Mouse (Mus musculus) brain, adult 2 months (tissue): ENCODE measurements at regions not wholly inside any gene's neighbourhood (a gene's known extent, or its start where the extent isn't known, plus 50 kb on each side); places are given as distances from the start of the nearest gene placed in this dataset.
A peak's percentile ranks its signal among the peaks of the same experiment; 100 is the strongest.
"Not testable (repeated sequence)": the region's sequence is repeated elsewhere in the genome, so short reads cannot be mapped to it uniquely, and the experiment has no call there.

Experiments
- DNase-seq: peaks from one replicate; pipeline ENCODE4 v3.0.0; 2011; ENCODE audit warnings: low read depth, low spot score

DNA sequence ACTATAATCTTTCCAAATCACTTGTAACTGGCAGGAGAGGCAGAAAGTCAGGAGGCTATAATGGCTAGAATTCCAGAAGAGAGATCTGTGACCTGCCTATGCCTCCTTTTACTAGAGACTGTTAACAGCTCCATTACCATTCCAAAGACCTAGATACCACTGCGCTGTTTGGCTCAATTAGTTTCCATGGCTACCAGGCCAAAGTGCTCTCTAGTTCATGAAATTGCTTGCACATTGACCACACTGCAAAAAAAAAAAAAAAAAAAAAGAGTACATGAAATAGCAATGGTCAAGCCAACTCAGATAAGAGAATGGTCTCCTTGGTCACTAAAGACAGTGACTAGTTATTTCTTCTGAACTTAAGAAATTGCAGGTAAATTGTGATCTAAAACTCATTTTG lies 366.5 kb upstream of the Grid2 start:
- DNase-seq: peak; percentile 6

DNA sequence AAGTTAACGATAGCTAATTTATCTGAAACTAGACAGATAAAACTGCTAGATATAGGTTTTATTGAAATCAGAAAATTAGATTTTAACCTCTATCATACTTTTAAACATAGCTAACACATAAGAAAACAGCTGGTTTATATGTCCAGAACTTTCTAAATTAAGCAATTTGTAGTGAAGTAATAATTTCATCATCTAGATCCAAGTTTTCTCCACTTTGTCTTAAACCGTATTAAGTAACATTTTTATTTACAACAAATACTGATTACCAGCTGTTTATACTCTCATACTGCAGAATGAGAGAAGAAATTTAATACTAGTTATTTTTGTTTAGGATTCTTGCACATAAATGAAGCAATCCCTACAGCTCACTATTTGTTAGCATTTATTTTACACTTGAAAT lies 342.9 kb upstream of the Grid2 start:
- DNase-seq: no peak

DNA sequence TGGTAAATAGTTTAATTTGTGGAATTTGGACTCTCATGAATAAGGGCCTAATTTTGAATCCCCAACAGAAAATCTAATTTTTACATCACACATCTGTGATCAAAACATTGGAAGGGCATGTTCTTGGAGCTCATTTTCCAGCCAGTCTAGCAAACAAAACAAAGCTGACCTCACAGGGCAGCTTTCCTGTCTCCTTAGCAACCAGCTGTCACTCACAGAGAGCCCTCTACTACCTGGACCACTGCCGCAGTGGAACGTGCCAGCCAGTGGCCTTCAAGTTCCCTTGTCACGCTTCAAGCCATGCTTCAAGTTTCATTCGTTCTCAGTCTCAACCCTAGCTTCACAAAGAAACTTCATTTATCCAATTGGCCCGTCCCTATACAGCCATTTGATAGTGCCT lies 338.6 kb upstream of the Grid2 start:
- DNase-seq: not testable (repeated sequence)

DNA sequence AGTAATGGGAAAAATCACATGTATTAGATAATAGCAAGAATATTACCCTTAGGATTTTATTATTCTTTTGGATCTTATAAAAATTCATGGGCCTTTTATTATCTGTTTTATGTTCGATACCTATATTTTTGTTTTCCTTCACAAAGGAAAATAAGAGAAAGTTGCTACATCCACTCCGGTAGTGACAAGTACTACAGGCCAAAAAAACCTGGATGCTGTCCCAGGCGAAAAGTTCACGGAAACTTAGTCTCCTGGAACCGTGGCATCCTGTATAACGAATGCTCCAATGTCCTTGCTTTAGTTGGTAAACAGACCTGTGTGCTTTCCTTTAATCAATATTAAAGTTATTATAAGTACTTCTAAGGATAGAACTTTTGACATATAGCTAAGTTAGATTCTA lies 337.7 kb upstream of the Grid2 start:
- no peak for DNase-seq

DNA sequence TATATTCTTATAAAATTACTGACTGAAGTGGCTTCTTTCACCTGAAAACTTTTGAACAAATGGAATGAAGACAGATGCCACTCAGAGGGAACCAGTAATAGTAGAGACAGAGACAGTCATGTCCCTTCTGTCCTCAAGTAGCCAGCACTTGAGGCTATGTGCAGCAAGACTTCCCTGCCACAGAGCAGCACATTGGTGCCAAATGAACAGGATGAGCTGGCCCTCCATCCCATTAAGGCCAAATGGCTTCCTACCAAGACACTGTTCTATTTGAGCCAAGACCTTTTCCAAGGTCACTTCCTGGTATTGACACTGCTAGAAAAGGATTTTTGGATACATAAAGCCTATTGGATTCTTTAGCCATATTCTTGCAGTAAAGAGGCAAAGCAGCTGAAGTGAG lies 336.6 kb upstream of the Grid2 start:
- DNase-seq: peak; percentile 60
